Comparison of ENCODE assay signal across 25 mouse cellular contexts in the genomic region with DNA sequence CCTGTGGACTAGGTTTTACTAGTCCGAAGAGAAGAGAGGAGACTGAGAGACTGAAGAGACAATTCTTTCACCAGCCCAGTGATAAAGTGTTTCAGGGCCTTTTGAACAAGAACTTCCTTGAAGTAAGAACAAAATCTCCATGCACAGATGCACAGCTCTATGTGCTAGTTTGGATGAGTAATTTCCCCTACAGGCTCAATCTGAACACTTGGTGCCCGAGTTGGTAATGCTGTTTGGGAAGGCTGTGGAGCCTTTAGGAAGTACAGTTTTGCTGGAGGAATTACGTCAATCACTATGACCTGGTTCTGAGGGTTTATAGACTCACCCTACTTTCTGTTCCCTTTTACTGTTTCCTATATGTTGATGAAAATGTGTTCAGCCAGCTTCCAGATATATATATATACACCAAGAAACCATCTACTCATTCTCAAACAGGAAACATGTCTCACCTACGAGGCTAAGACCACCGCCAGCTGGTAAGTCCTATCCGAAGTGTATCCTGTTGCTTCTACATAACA.
DNase-seq lines count a peak whose midpoint lies in the region; ATAC-seq lines count a peak whose summit lies in the region.
"Had no signal": no experiment of that assay in that cellular context is flagged by ENCODE, and none has a peak within 500 bp of the region (broad histone marks: within the 10 kb centered on the region; RNA-seq: fewer than 3 reads in every experiment).

No protein-coding gene starts in this region.

- peak overlapping the region; percentile 49 for H3K27ac ChIP-seq in macrophage
- no peak overlapping the region for H3K27ac ChIP-seq in forebrain, embryonic 12.5 days
- H3K27ac ChIP-seq: embryonic facial prominence, embryonic 12.5 days; embryonic facial prominence, embryonic 15.5 days; forebrain, embryonic 15.5 days; gastrocnemius, adult 2 months; heart, embryonic 15.5 days; hindbrain, embryonic 10.5 days; hindbrain, embryonic 13.5 days had no signal

- no peak for DNase-seq in frontal cortex, postnatal 10 days (ENCODE audit: low spot score in 2 of 2)
- peak; percentile 56 for DNase-seq in brain, adult 2 months (ENCODE audit: low read depth, low spot score)
- no peak for DNase-seq in left cerebral cortex, adult 9 months (ENCODE audit: low spot score in 2 of 2)
- no peak for DNase-seq in spleen, postnatal 4 days (ENCODE audit: low spot score in 2 of 2)
- DNase-seq: adrenal gland, postnatal 10 days; cerebellum, adult 18-20 months; cerebellum, adult 9-10 months; cerebellum, postnatal 14 days; gastrocnemius, adult 2 months; gastrocnemius, postnatal 14 days; heart, adult 18-20 months; heart, postnatal 10 days; heart, postnatal 36 days had no signal

- peak; percentile 93 for ATAC-seq in frontal cortex, adult (ENCODE audit: low TSS enrichment)
- ATAC-seq in monocyte, adult 5-6 weeks (replicated peaks; ENCODE audit: insufficient number of reproducible peaks, low FRiP score, low TSS enrichment, poor library complexity, severe bottlenecking): 0 out of 2 replicates have a peak, but pooled peaks have one; percentile 53
- no peak for ATAC-seq in forebrain, embryonic 12.5 days (ENCODE audit: low FRiP score)
- ATAC-seq: forebrain, embryonic 15.5 days; hindbrain, embryonic 16.5 days had no signal

- no peaks in the 10 kb centered on the region for H3K36me3 ChIP-seq in macrophage (ENCODE audit: inconsistent target)
- no peaks in the 10 kb centered on the region for H3K36me3 ChIP-seq in forebrain, embryonic 12.5 days (replicated peaks)
- H3K36me3 ChIP-seq: embryonic facial prominence, embryonic 12.5 days; embryonic facial prominence, embryonic 15.5 days; forebrain, embryonic 15.5 days; heart, embryonic 12.5 days; heart, embryonic 15.5 days; hindbrain, embryonic 10.5 days; hindbrain, embryonic 13.5 days had no signal

- no peak overlapping the region for H3K4me2 ChIP-seq in forebrain, embryonic 12.5 days
- H3K4me2 ChIP-seq: embryonic facial prominence, embryonic 12.5 days; embryonic facial prominence, embryonic 15.5 days; forebrain, embryonic 15.5 days; heart, embryonic 12.5 days; heart, embryonic 15.5 days; hindbrain, embryonic 13.5 days had no signal

- no peaks in the 10 kb centered on the region for H3K27me3 ChIP-seq in forebrain, embryonic 12.5 days
- H3K27me3 ChIP-seq: embryonic facial prominence, embryonic 12.5 days; embryonic facial prominence, embryonic 15.5 days; forebrain, embryonic 15.5 days; heart, embryonic 12.5 days; heart, embryonic 15.5 days; hindbrain, embryonic 13.5 days had no signal

- H3K9ac ChIP-seq in forebrain, embryonic 12.5 days: no peak overlapping the region
- H3K9ac ChIP-seq: embryonic facial prominence, embryonic 12.5 days; embryonic facial prominence, embryonic 15.5 days; forebrain, embryonic 15.5 days; heart, embryonic 12.5 days; heart, embryonic 15.5 days; hindbrain, embryonic 13.5 days had no signal

- no peaks in the 10 kb centered on the region for H3K79me2 ChIP-seq in macrophage (ENCODE audit: inconsistent target)

- H3K4me3 ChIP-seq in macrophage (ENCODE audit: inconsistent target): no peak overlapping the region
- no peak overlapping the region for H3K4me3 ChIP-seq in forebrain, embryonic 12.5 days (replicated peaks)
- H3K4me3 ChIP-seq: embryonic facial prominence, embryonic 12.5 days; embryonic facial prominence, embryonic 15.5 days; forebrain, embryonic 15.5 days; gastrocnemius, adult 2 months; heart, embryonic 12.5 days; heart, embryonic 15.5 days; hindbrain, embryonic 10.5 days; hindbrain, embryonic 13.5 days had no signal

- no peaks in the 10 kb centered on the region for H3K9me3 ChIP-seq in forebrain, embryonic 12.5 days
- H3K9me3 ChIP-seq: embryonic facial prominence, embryonic 12.5 days; embryonic facial prominence, embryonic 15.5 days; forebrain, embryonic 15.5 days; heart, embryonic 12.5 days; heart, embryonic 15.5 days; hindbrain, embryonic 10.5 days; hindbrain, embryonic 13.5 days had no signal

- H3K4me1 ChIP-seq in forebrain, embryonic 12.5 days: peaks cover 11% of the 10 kb centered on the region; the same call in 1 of the 2 replicates
- H3K4me1 ChIP-seq: heart, embryonic 12.5 days; heart, embryonic 15.5 days had no signal

- WGBS in macrophage (ENCODE audit: missing documents): 20% methylated on average over 6 of the region's 6 CpGs
- WGBS in forebrain, embryonic 12.5 days: 93% methylated on average over 6 of the region's 6 CpGs
